Mouse (Mus musculus): ENCODE measurements around the gene Kcnq1.

- TF ChIP-seq POLR2A (IDR thresholded peaks at IDR 0.05; ENCODE audit: borderline replicate concordance, insufficient read depth, low read length): no peak
- TF ChIP-seq CTCF (IDR thresholded peaks at IDR 0.05; ENCODE audit: borderline replicate concordance, insufficient read depth, low read depth, low read length): no peak
Observed at GRCm38 (mm10) chr7:143155257-143155656, 49.1 kb downstream of the Kcnq1 start.
